Mouse (Mus musculus): ENCODE measurements at regions not wholly inside any gene's neighbourhood (a gene's known extent, or its start where the extent isn't known, plus 50 kb on each side); places are given as distances from the start of the nearest gene placed in this dataset.

- no peak for DNase-seq
Observed at GRCm38 (mm10) chr10:105704472-105705235, 130.4 kb upstream of the Tmtc2 start.

- no peak for DNase-seq
Observed at GRCm38 (mm10) chr10:105693131-105693530, 118.9 kb upstream of the Tmtc2 start.

GRCm38 (mm10) chr10:105689388-105689787 is 115.1 kb upstream of the Tmtc2 start:
- no peak for DNase-seq

GRCm38 (mm10) chr10:105688879-105689278 is 114.6 kb upstream of the Tmtc2 start:
- DNase-seq, result no peak

- no peak for DNase-seq
Observed at GRCm38 (mm10) chr10:105686876-105687275, 112.6 kb upstream of the Tmtc2 start.

GRCm38 (mm10) chr10:105679598-105679997 is 105.3 kb upstream of the Tmtc2 start:
- DNase-seq, result no peak

GRCm38 (mm10) chr10:105666959-105667358 is 92.7 kb upstream of the Tmtc2 start:
- peak in 1 of 2 experiments; percentile 8 for DNase-seq

GRCm38 (mm10) chr10:105660761-105661160 is 86.5 kb upstream of the Tmtc2 start:
- DNase-seq, result no peak

- no peak for DNase-seq
Observed at GRCm38 (mm10) chr10:105656788-105657187, 82.5 kb upstream of the Tmtc2 start.

- peak; percentile 38 to 53 for DNase-seq
Observed at GRCm38 (mm10) chr10:105652475-105652874, 78.2 kb upstream of the Tmtc2 start.

GRCm38 (mm10) chr10:105639011-105639451 is 64.8 kb upstream of the Tmtc2 start:
- DNase-seq, result no peak

- DNase-seq, result no peak
Observed at GRCm38 (mm10) chr10:105638500-105638899, 64.2 kb upstream of the Tmtc2 start.

- DNase-seq, result no peak
Observed at GRCm38 (mm10) chr10:105626842-105627241, 52.6 kb upstream of the Tmtc2 start.

- no peak for DNase-seq
Observed at GRCm38 (mm10) chr10:105625324-105625950, 51.2 kb upstream of the Tmtc2 start.

All from cerebellum, adult 18-20 months (tissue).